Mouse (Mus musculus): Measurements from ENCODE around the gene B230118H07Rik.

B230118H07Rik gene

GRCm38 (mm10) chr2:101649114-101649671 is at the start of gene B230118H07Rik, which contains the start of gene Rag1:
Gene B230118H07Rik (minus strand): TSS chr2:101649532.
Gene Rag1 (minus strand): TSS chr2:101649501.
- DNase-seq: no peak

DNA sequence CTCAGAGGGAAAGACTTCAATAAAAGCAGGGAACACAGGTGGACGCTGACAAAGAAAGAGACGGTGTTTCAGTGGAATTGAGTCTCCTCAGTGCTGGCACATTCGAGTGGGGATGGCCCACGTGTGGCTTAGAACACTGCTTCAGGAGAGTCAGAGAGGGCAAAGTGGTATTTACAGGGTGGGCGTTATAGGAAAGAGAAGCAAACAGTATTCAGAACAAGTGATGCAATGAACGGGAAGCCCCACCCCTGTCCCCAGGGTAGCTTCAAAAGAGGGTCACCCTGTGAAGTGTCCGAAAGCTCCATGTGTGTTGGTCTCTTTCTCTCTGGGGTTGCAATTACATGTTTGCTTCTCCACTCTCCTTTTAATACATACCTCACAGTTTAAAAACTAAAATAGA is 46.3 kb upstream of the B230118H07Rik start:
- DNase-seq: no peak

GRCm38 (mm10) chr2:101693577-101694215 is 44.4 kb upstream of the B230118H07Rik start:
- DNase-seq: peak; percentile 38

DNA sequence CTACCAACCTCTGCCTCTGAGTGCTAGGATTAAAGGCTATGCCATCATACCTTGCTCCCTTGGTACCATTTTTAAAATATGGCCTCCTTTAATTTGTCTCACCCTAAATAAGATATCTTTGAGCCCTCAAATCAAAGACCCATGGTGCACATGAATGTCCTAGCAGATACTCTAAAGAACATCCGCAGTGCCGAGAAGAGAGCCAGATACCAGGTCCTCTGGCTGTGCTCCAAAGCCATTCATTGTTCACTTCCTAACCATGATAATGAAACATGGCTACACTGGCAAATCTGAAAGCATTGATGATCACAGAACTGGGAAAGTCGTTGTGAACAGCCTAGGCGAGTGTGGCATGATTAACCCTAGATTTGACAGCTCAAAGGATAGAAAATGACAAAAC is 43.7 kb upstream of the B230118H07Rik start:
- no peak for DNase-seq

DNA sequence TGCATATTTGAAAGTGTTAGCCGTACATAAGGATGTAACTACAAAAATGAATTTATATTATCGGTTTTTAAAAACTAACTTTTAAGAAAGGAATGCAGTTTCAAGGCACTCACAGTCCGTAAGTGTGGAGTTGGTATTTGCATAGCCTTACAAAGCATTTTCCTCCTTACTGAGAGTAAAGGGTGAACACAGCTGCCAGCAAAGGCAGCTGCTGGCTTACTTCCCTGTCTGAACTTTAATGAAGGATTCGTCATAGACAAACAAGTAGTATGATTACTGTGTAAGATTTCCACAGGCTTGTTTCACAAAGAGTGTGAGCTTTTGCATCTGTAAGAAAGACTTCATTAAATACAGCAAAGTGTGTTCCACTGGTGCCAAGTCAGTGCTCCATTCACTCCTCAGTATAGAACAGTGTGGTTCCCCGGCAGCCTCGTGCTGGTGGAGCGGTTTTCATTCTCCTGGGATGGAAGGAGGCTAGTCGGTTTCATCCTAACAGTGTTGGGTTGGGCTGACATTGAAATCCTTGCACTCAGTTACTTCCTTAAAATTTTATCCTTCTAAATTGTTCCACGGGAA is 41.0 kb upstream of the B230118H07Rik start:
- no peak for DNase-seq

- DNase-seq: no peak
Measured at GRCm38 (mm10) chr2:101688011-101688410, 38.7 kb upstream of the B230118H07Rik start.

DNA sequence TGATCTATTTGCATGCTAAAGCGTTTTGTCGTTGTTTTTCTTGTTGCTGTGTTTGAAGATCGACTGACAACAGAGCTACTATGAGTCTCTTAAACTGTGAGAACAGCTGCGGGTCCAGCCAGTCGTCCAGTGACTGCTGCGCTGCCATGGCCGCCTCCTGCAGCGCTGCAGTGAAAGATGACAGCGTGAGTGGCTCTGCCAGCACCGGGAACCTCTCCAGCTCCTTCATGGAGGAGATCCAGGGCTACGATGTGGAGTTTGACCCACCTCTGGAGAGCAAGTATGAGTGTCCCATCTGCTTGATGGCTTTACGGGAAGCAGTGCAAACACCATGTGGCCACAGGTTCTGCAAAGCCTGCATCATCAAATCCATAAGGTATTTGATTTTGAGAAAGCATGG is 35.1 kb upstream of the B230118H07Rik start:
- DNase-seq: no peak

GRCm38 (mm10) chr2:101679164-101679784 is 29.9 kb upstream of the B230118H07Rik start:
- DNase-seq: no peak

- peak; percentile 90 for DNase-seq
Measured at GRCm38 (mm10) chr2:101678236-101679021, 29.1 kb upstream of the B230118H07Rik start, which contains the start of gene Traf6. Gene Traf6 (plus strand): TSS chr2:101678429.

DNA sequence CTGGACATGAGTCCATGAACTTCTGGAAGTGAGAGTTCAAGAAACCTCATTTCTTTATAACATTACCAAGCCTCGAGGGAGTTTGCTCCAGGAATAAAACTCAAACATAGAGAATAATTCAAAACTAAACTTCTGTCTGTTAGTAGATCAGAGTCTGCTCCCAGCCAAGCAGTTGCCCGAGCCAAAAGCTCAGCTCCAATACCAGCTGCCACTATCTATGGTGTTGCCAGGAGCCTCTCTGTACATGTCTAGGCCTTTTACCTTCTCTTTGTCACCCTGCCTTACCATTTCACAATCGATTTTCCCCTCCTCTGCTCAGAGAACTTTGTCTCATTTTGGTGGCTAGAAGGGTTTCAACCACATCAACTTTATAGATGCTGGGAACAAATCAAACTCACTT is 24.2 kb upstream of the B230118H07Rik start:
- DNase-seq: no peak

GRCm38 (mm10) chr2:101668751-101669150 is 19.4 kb upstream of the B230118H07Rik start:
- DNase-seq: no peak

DNA sequence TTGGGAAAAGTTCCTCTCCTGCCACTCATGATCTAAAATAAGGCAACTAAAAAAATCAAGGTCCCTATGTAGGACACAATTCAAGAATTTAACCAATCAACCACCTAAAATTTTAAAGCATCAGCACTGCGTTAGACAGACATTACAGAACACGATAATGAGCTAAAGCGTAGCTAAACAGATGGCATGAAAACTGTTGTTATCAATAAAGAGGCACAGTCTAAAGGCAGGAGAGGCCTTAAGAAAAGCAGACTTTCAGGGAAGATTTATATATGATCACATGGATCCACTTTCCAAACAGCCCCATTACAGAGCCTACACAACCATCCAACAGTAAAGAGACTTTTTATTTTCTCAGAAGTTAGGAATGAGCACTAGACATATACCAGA is 16.4 kb upstream of the B230118H07Rik start:
- no peak for DNase-seq

DNA sequence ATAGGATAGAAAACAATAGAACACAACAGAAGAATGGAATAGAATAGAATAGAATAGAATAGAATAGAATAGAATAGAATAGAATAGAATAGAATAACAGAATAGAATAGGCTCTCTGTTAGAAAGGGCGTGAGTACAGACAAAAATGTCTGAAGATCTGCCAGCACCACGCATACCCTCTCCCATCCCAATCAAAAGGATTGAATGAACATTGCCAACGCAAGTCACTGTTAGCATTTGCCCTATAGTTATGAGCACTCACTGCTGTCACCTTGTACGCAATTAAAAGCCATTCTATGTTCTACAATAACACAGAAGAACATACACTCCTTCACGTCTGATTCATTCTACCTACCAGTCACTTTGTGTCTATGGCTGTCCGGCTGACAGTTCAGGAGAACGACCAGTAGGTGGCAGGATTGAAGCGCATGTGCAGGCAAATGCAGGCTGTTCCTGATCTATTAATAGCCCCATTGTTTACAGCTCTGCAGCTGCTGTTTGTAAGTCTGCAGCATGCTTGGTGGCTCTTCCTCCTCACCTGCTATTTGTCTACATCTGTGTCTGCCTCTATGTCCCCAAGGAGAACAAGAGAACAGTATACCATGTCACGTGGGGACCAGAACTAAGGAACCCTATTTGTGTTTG is 15.8 kb upstream of the B230118H07Rik start:
- DNase-seq: peak; percentile 80

DNA sequence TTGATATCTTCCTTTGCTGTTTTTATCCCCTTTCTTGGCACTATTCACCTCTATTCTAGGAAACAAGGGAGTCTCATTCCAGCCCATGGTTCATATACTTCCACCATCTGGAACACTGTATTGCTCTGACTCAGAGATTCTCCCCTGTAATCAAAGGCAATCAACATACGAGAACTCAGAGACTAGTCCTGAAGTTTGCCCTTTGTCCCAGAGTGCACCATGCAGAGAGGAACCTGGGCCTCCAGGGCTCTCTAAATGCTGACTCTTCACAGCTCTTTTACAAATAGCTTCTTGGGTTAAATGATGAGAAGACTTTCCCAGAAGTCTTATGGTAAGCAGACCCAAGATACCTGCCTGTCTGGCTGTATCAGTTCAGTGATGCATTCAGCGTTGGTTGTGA is 11.2 kb upstream of the B230118H07Rik start:
- DNase-seq: no peak

DNA sequence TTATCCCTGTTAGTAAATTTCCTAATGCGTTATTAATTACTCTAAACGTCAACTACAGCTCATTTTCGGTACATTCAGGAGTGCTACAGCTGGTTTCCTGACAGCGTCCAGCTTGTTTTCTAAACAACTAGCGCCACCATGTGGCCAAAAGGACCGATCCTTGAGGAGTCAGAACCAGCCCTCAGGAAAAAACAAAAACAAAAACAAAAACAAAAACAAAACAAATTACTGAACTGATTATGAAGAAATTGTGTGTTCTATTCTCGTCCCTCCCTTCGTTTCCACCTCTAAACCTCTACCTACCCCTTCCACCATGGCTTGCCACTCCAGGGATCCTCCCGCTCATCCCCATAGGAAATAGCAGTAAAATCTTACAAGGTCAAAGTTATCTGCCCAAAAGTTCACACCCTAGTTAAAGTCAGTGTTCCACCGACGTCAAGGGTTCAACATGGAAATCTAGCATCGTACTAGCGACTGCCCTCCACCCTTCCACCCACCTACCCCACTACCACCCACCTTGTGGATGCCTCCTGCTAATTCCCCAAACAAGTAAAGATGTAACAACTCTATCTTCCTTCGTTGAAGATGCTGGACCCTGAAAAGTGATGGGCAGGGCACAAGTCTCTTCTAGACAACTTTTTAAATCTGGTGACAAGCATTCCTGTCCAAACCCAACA is 3.7 kb upstream of the B230118H07Rik start:
- peak; percentile 82 for DNase-seq

DNA sequence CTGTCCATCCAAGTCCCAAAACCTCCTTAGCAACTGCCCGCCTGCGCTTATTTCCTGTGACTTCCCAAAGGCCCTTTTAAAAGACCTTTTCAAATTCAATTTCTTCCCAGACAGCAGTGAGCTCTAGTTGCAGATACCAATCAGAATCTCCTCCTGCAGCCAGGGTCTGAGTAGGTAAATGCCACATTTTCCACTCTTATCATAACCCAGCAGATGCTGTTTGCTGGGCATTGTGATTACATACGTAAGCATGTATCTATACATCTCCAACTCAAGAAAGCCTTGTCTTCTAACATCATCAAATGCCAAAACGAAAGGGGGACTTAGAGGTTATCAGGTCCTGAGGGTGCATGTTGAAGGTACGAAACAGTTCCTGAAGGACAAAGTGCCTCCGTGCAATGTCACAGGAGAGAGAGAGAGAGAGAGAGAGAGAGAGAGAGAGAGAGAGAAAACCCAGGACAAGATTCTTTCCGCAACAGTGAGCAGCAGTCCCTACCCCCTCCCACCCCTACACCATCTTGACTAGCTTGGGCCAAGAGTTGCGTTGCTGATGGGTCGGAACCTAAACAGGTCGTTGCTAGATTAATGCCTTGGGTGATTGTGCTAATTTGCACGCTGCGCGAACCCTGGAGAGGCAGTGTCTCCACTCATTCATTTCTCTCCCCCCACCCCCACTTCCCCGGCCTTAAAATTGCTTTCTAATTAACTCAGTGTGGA is 3.0 kb upstream of the B230118H07Rik start:
- no peak for DNase-seq

DNA sequence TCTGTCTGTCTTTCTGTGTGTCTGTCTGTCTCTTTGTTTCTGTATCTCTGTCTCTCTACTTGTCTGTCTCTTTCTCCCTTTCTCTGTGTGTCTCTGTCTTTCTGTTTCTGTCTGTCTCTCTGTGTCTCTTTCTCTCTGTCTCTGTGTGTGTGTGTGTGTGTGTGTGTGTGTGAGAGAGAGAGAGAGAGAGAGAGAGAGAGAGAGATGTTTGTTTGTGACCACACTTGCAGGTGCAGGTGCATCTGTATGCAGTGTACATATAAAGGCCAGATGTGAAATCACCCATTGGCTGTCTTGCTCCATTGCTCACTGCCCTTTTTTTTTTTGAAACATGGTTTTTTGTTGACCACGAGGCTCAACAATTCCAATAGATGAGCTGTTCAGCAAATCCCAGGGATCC is 1.1 kb upstream of the B230118H07Rik start:
- DNase-seq: no peak

- no peak for DNase-seq
Measured at GRCm38 (mm10) chr2:101648361-101648760, 971 bp downstream of the B230118H07Rik start.

GRCm38 (mm10) chr2:101645841-101646240 is 3.5 kb downstream of the B230118H07Rik start:
- no peak for DNase-seq

GRCm38 (mm10) chr2:101639840-101640350 is 9.4 kb downstream of the B230118H07Rik start:
- no peak for DNase-seq
